Mouse (Mus musculus) hindbrain, embryonic 16.5 days (tissue): Measurements from ENCODE around the gene Atp6v0c. TPM values are rescaled to one million over a fixed set of nuclear protein-coding genes. Genes with fewer than 3 reads are reported as not detected.

ENCODE experiments used
- ATAC-seq: fragments of 200-750 bp; cut with Nextera tagmentation; 2 replicates; pipeline ENCODE4 v1.8.0; 2017; ENCODE audit warnings: moderate TSS enrichment, moderate library complexity
- H3K27ac ChIP-seq: fragments of 300-500 bp; sonication (generic); 2 replicates; pipeline ENCODE4 v1.5.1; 2014; ENCODE audit warnings: low read depth, mild to moderate bottlenecking, control low read depth, low read length, moderate library complexity
- H3K27me3 ChIP-seq: fragments of 300-500 bp; sonication (generic); replicated peaks from 2 replicates; pipeline ENCODE4 v1.6.1; 2014; ENCODE audit warnings: low read length; ENCODE audit not compliant: control insufficient read depth, insufficient read depth
- H3K36me3 ChIP-seq: fragments of 300-500 bp; sonication (generic); 2 replicates; pipeline ENCODE4 v1.6.1; 2014; ENCODE audit warnings: mild to moderate bottlenecking, low read length, moderate library complexity, mixed read lengths; ENCODE audit not compliant: control insufficient read depth, insufficient read depth
- H3K4me1 ChIP-seq: fragments of 300-500 bp; sonication (generic); 2 replicates; pipeline ENCODE4 v1.6.1; 2014; ENCODE audit warnings: low read depth, low read length; ENCODE audit not compliant: control insufficient read depth, insufficient read depth
- H3K4me2 ChIP-seq: fragments of 300-500 bp; sonication (generic); 2 replicates; pipeline ENCODE4 v1.6.1; 2014; ENCODE audit warnings: mild to moderate bottlenecking, low read length, control low read depth, moderate library complexity
- H3K4me3 ChIP-seq: fragments of 300-500 bp; sonication (generic); 2 replicates; pipeline ENCODE4 v1.5.1; 2014; ENCODE audit warnings: mild to moderate bottlenecking, low read length, control low read depth, moderate library complexity
- H3K9ac ChIP-seq: fragments of 300-500 bp; sonication (generic); 2 replicates; pipeline ENCODE4 v1.6.1; 2014; ENCODE audit warnings: low read depth, mild to moderate bottlenecking, control low read depth, low read length, moderate library complexity
- H3K9me3 ChIP-seq: fragments of 300-500 bp; sonication (generic); 2 replicates; pipeline ENCODE4 v1.6.1; 2014; ENCODE audit warnings: mild to moderate bottlenecking, low read length, moderate library complexity; ENCODE audit not compliant: control insufficient read depth
- WGBS: fragments of 180-500 bp; shearing (Covaris S2); extraction: QIAGEN DNeasy Blood & Tissue Kit; methylation state at CpG from one replicate; pipeline ENCODE4 v1.1.7; 2014; 5-methylcytosine and 5-hydroxymethylcytosine counted together
- polyA plus RNA-seq: library from polyadenylated mRNA; unstranded; fragments of >200 nt; fragmentation: Nextera tagmentation; extraction: Ambion mirVana; gene quantifications from 2 replicates; pipeline ENCODE4 v1.2.1, GENCODE M21; 2015

The Atp6v0c gene
- polyA plus RNA-seq, 1 experiment from 2014 or later, result 1,817 TPM

DNA sequence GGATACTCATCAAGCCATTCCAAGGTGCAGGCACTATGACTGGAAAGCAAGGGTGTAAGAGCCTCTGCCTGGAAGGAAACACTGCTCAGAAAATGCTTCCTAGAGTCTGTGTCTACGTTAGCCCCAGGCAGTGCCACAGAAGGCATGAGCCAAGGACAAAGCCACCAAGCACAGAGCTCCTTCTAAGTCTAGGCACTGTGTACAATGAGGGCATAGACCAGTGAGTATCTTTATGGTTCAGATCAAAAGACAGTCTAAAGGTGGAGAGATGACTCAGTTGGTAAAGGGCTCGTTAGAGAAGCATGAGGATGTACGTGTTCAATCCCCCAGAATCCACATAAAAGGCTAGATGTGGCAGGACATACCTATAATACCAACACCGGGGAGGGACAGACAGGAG is 31.6 kb upstream of the Atp6v0c start:
- no peak overlapping the region for H3K4me3 ChIP-seq
- no peak overlapping the region for H3K9ac ChIP-seq
- peaks cover 30% of the 10 kb centered on the region for H3K4me1 ChIP-seq
- H3K27ac ChIP-seq, result no peak overlapping the region
- H3K9me3 ChIP-seq, result no peaks in the 10 kb centered on the region
- no peak for ATAC-seq
- H3K4me2 ChIP-seq, result no peak overlapping the region
- WGBS, result 84% methylated on average over 4 of the region's 4 CpGs
- H3K36me3 ChIP-seq, result no peaks in the 10 kb centered on the region
- no peaks in the 10 kb centered on the region for H3K27me3 ChIP-seq

DNA sequence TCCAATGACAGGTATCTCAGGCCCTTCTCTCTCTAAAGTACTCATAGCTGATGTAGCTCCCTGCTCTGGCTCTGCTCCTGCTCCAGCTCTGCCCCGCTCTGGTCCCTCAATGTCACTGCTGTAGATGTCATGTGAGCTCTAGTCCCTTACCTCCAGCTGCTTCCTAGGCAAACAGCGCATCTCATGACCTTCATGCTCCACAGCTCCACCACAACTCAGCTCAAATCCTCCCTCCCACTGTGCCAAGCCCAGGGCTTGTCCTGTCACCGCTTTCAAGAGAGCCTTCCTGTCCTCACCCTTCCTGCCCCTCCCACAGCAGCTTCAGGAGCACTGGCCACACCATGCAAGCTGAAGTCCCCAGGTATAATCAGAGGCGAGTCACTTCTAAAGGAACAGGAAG is 30.2 kb upstream of the Atp6v0c start:
- 64% methylated on average over 4 of the region's 4 CpGs for WGBS
- ATAC-seq, result no peak

DNA sequence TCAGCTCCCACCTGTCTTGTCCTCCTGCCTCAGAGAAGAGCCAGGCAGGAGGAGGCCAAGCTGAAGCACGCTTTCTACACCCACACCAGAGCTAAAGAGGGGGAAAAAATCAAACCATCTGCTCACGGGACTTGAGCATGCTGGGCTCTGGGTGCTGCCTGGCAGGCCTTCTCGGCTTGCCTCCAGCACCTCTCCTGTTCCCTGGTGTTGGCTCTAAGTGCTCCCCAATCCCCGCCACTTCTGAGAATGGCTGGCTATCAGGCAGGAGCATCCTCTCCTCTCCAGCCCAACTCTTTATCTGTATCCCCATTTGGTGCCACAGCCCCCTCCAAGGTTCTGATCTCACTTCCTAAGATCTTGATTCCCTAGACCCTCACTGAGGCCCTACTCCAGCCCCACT is 29.8 kb upstream of the Atp6v0c start:
- H3K4me2 ChIP-seq, result no peak overlapping the region
- no peaks in the 10 kb centered on the region for H3K36me3 ChIP-seq
- H3K27ac ChIP-seq, result no peak overlapping the region
- no peak for ATAC-seq
- H3K4me3 ChIP-seq, result no peak overlapping the region
- H3K9me3 ChIP-seq, result no peaks in the 10 kb centered on the region
- H3K9ac ChIP-seq, result no peak overlapping the region
- WGBS, result 83% methylated on average over 4 of the region's 4 CpGs
- peaks cover 19% of the 10 kb centered on the region for H3K4me1 ChIP-seq
- no peaks in the 10 kb centered on the region for H3K27me3 ChIP-seq

More for the DNA sequence above, 30.2 kb upstream of the Atp6v0c start:
- Histone ChIP-seq H3K4me3 (no peak overlapping the region), H3K4me2 (no peak overlapping the region), H3K27me3 (no peaks in the 10 kb centered on the region), H3K9ac (no peak overlapping the region), H3K9me3 (no peaks in the 10 kb centered on the region), H3K27ac (no peak overlapping the region), H3K4me1 (peaks cover 24% of the 10 kb centered on the region), H3K36me3 (no peaks in the 10 kb centered on the region)

DNA sequence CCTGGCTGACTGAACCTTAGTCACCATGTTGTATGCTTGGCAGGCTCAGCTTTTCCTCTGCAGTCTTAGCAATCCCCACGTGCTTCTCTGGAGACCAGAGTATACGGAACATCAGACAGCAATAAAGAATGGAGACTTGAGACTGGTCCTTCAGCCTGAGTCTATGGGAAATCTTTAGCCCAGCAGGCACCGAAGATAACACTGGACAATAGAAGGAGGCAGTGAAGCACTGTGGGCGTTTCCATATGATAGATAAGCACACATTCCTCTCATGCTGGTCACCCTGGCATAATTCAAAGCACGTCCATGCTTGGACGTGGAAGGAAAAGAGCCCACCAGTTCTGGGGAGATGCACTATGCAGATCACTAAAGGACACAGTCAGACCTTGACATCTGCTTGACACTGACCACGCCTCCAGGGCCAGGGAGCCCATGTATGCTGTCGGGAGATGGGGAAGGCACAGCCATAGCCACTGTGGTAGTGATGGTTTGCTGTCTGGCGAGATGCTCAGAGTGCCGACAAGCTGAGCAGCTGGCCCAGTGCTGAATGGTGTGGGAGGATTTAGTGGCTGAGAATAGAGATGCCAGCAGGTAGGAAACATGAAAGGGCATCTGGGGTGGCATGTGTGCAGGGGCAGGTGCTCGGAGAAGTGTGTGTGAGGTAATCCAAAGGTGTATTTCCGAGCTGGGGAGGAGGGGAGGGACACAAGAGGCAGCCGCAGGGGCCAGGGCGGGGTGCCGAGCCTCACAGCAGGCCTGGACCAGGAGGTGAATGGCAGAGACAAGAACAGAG is 27.7 kb upstream of the Atp6v0c start:
- no peaks in the 10 kb centered on the region for H3K27me3 ChIP-seq
- no peak overlapping the region for H3K27ac ChIP-seq
- no peak overlapping the region for H3K4me3 ChIP-seq
- 65% methylated on average over 15 of the region's 15 CpGs for WGBS
- peak overlapping the region; percentile 11; the same call in 1 of the 2 replicates for H3K9ac ChIP-seq
- no peaks in the 10 kb centered on the region for H3K36me3 ChIP-seq
- peaks cover 3% of the 10 kb centered on the region; the same call in 1 of the 2 replicates for H3K4me1 ChIP-seq
- ATAC-seq, result no peak
- H3K9me3 ChIP-seq, result no peaks in the 10 kb centered on the region
- H3K4me2 ChIP-seq, result no peak overlapping the region

DNA sequence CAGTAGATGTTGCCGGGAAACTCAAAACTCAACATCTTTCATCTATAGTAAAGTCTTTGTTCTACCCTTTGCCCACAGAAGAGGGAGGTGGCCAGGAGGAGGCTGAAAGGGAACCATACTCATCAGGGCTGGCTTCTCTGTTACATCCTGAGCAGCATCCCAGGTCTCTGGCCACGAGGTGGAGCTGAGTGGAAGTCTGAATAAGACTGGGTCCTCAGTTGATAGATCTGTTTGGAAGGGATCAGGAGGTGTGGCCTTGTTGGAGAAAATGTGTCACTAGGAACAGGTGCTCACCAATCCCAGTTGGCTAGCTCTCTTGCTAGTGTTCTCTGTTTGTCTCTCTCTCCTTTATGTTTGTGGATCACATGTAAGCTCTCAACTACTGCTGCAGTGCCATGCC is 25.8 kb upstream of the Atp6v0c start:
- ATAC-seq, result no peak
- Histone ChIP-seq H3K36me3 (no peaks in the 10 kb centered on the region), H3K4me3 (no peak overlapping the region), H3K4me1 (peaks cover 3% of the 10 kb centered on the region; the same call in 1 of the 2 replicates), H3K27me3 (no peaks in the 10 kb centered on the region), H3K9me3 (no peaks in the 10 kb centered on the region), H3K9ac (no peak overlapping the region), H3K27ac (no peak overlapping the region), H3K4me2 (no peak overlapping the region)
- WGBS, result 62% methylated on average over 2 of the region's 2 CpGs

DNA sequence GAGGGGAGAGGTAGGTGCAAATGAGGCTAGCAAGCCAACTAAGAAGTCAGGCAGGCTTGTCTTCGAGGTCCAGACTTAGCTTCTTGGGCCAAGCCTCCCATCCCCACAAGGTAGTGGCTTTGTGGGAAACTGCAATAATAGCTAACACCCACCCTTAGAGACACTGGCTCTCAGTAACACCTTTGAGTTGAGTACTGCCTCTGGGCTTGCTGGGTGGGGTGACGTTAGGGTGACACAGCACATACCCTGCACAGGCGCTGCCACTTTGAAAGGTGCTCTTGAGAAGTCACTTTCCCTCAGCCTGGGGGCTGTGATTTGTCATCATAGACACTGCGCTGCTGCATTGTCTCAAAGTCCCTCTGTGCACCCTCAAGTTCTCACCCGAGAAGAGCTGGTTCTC is 24.3 kb upstream of the Atp6v0c start:
- Histone ChIP-seq H3K4me1 (no peaks in the 10 kb centered on the region), H3K36me3 (no peaks in the 10 kb centered on the region), H3K9ac (no peak overlapping the region), H3K4me2 (no peak overlapping the region), H3K27ac (no peak overlapping the region), H3K4me3 (no peak overlapping the region), H3K27me3 (no peaks in the 10 kb centered on the region), H3K9me3 (no peaks in the 10 kb centered on the region)
- WGBS, result 80% methylated on average over 5 of the region's 5 CpGs
- no peak for ATAC-seq

DNA sequence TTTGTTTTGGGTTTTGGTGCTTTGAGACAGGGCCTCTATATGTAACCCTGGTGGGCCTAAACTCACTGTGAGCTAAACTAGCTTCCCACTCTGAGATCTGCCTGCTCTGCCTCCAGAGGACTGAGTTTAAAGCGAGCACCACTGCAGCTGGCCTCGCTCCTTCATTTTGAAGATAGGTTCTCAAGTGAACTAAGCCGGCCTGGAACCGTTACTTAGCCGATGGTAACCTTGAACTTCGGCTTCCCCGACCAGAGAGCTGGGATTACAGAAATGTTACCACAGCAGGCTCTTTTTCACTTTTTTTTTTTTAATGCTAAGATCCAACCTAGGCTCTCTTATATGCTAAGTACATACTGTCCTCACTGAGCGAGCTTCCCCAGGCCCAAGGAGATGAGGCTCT is 23.8 kb upstream of the Atp6v0c start:
- no peak overlapping the region for H3K4me3 ChIP-seq
- WGBS, result 92% methylated on average over 8 of the region's 8 CpGs
- ATAC-seq, result no peak
- no peak overlapping the region for H3K27ac ChIP-seq
- H3K27me3 ChIP-seq, result no peaks in the 10 kb centered on the region
- no peaks in the 10 kb centered on the region for H3K9me3 ChIP-seq
- H3K9ac ChIP-seq, result no peak overlapping the region
- no peaks in the 10 kb centered on the region for H3K36me3 ChIP-seq
- no peaks in the 10 kb centered on the region for H3K4me1 ChIP-seq
- H3K4me2 ChIP-seq, result no peak overlapping the region

DNA sequence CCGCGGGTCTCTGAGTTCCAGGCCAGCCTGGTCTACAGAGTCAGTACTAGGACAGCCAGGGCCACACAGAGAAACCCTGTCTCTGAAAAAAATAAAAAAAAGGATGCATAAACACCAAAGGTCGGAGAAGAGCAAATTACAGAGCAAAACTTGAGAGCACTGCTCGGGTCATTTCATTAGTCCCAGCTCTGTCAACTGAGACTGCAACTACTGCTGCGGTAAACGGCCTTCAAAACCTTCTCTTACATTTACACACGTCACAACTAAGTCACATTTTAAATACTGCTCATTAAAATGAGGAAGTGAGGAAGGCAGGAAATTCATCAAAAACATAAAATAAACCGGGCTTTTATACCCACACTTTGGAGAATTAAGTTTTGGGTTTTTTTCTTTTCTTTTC is 23.3 kb upstream of the Atp6v0c start:
- Histone ChIP-seq H3K4me1 (no peaks in the 10 kb centered on the region), H3K36me3 (0 out of 2 replicates have a peak, but pooled peaks cover 2% of the 10 kb centered on the region), H3K27ac (no peak overlapping the region), H3K9me3 (no peaks in the 10 kb centered on the region), H3K4me2 (no peak overlapping the region), H3K27me3 (no peaks in the 10 kb centered on the region), H3K9ac (no peak overlapping the region), H3K4me3 (no peak overlapping the region)
- WGBS, result 86% methylated on average over 8 of the region's 8 CpGs
- no peak for ATAC-seq

DNA sequence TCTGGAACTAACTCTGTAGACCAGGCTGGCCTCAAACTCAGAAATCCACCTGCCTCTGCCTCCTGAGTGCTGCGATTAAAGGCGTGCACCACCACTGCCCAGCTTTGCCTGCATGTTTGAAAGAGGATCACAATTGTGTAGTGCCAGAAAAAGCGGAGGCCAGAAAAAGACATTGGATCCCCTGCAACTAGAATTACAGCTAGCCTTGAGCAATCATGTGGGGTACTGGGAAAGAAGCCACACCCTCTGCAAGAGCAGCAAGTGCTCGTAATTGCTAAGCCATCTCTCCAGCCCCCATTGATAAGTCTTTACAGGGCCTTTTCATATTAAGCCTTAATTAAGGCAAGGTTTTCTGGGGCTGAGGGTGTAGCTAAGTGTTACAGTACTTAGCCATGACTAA is 22.0 kb upstream of the Atp6v0c start:
- no peak overlapping the region for H3K9ac ChIP-seq
- no peaks in the 10 kb centered on the region for H3K9me3 ChIP-seq
- H3K4me3 ChIP-seq, result no peak overlapping the region
- no peak overlapping the region for H3K27ac ChIP-seq
- ATAC-seq, result no peak
- 0 out of 2 replicates have a peak, but pooled peaks cover 3% of the 10 kb centered on the region for H3K36me3 ChIP-seq
- H3K4me2 ChIP-seq, result no peak overlapping the region
- no peaks in the 10 kb centered on the region for H3K27me3 ChIP-seq
- WGBS, result 84% methylated on average over 4 of the region's 4 CpGs
- H3K4me1 ChIP-seq, result no peaks in the 10 kb centered on the region
